Mouse (Mus musculus): ENCODE measurements at regions not wholly inside any gene's neighbourhood (a gene's known extent, or its start where the extent isn't known, plus 50 kb on each side); places are given as distances from the start of the nearest gene placed in this dataset.

DNA sequence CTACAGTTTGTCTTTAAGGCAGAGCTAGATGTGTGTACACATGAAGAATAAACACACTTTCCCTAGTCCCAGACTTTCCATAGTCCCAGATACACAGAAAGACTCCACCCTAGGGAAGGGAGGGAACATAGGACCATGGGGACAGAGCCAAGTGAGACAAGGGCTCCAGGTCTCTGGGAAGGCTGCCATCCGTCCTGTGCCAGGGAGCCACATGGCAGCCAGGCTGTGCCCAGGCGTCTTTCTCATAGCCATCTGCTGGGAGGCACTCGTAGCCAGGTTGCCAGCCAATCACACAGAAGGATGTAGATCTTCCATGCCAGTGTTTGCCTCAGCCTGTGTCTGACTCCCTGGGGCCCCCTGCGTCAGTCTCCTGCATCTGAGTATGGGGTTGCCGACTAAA is 242.7 kb upstream of the Prok2 start:
- H3K9ac ChIP-seq: no peak overlapping the region
- ATAC-seq (ENCODE audit: insufficient number of reproducible peaks, insufficient read depth, low FRiP score, low TSS enrichment): no peak
- no peak overlapping the region for H3K4me3 ChIP-seq
- H3K9me3 ChIP-seq: no peaks in the 10 kb centered on the region
- peaks cover 15% of the 10 kb centered on the region; the same call in 1 of the 2 replicates for H3K4me1 ChIP-seq
- H3K27me3 ChIP-seq: no peaks in the 10 kb centered on the region
- no peak overlapping the region for H3K27ac ChIP-seq
- no peak overlapping the region for H3K4me2 ChIP-seq (replicated peaks)
- no peaks in the 10 kb centered on the region for H3K36me3 ChIP-seq
- WGBS: 73% methylated on average over 5 of the region's 5 CpGs

DNA sequence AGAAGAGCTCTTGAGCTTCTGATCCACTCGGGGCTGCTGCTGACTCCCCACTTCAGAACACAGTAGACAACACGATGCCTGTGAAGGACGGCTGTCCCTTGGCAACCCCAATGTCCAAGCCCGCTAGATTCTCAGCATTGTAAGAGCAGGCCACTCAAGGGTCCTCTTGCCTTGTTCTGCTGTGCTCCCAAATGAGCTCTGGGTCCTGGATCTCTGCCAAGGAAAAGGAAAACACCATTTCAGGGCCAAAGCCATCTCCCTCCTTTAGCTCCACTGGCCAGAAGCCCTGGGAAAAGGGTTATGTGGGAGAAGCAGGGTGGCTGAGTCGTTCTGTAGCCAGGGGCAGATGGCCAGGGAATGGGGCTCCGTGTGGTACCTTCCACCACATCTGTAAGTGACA is 241.3 kb upstream of the Prok2 start:
- H3K27ac ChIP-seq: no peak overlapping the region
- no peak for ATAC-seq (ENCODE audit: insufficient number of reproducible peaks, insufficient read depth, low FRiP score, low TSS enrichment)
- peaks cover 6% of the 10 kb centered on the region; the same call in 1 of the 2 replicates for H3K4me1 ChIP-seq
- no peaks in the 10 kb centered on the region for H3K9me3 ChIP-seq
- no peak overlapping the region for H3K4me3 ChIP-seq
- no peaks in the 10 kb centered on the region for H3K36me3 ChIP-seq
- H3K9ac ChIP-seq: no peak overlapping the region
- no peaks in the 10 kb centered on the region for H3K27me3 ChIP-seq
- WGBS: 84% methylated on average over 6 of the region's 6 CpGs
- no peak overlapping the region for H3K4me2 ChIP-seq (replicated peaks)

DNA sequence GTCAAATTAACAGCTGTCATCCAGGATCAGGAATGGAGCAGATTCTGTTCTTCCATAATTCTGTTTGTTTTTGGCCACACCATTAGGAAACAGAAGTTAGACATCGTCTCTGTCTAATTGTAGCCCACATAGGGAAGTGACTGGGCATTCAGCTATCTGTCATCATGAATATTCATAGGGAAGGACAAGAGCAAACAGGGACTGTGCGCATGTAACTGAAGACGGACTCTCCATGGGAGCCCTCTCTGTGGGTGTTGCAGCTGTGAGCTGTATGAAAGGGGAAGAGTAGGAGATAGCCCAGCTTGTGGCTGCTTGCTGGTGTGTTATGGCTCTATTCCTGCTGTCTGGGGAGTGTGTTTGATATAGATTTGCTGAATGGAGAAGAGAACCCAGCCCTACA is 238.3 kb upstream of the Prok2 start:
- H3K9ac ChIP-seq: no peak overlapping the region
- no peaks in the 10 kb centered on the region for H3K9me3 ChIP-seq
- H3K4me3 ChIP-seq: no peak overlapping the region
- ATAC-seq (ENCODE audit: insufficient number of reproducible peaks, insufficient read depth, low FRiP score, low TSS enrichment): no peak
- H3K27ac ChIP-seq: no peak overlapping the region
- H3K4me2 ChIP-seq (replicated peaks): no peak overlapping the region
- H3K36me3 ChIP-seq: no peaks in the 10 kb centered on the region
- WGBS: 80% methylated on average over 3 of the region's 3 CpGs
- H3K27me3 ChIP-seq: no peaks in the 10 kb centered on the region
- H3K4me1 ChIP-seq: peaks cover 10% of the 10 kb centered on the region

DNA sequence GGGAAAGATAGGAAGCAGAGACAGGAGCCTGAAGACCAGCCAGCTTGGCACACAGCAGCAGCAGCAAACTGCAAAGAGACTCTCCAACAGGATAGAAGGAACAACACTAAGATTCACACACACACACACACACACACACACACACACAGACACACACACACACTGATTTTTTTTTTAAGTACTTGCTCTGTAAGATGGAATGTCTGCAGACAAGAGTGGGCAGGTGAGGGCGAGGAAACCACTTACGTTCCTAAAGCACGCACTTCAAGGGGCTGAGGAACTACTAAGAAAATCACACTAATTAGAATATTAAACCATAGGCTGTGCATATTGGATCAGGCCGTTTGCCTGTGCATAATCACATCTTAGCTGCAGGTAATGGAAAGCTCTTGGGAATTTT is 237.8 kb upstream of the Prok2 start:
- Histone ChIP-seq H3K27me3 (no peaks in the 10 kb centered on the region), H3K4me3 (no peak overlapping the region), H3K36me3 (no peaks in the 10 kb centered on the region), H3K4me1 (peaks cover 15% of the 10 kb centered on the region), H3K9me3 (no peaks in the 10 kb centered on the region), H3K4me2 (replicated peaks) (no peak overlapping the region), H3K27ac (no peak overlapping the region), H3K9ac (no peak overlapping the region)
- WGBS: 70% methylated on average over 4 of the region's 4 CpGs
- ATAC-seq (ENCODE audit: insufficient number of reproducible peaks, insufficient read depth, low FRiP score, low TSS enrichment): no peak

DNA sequence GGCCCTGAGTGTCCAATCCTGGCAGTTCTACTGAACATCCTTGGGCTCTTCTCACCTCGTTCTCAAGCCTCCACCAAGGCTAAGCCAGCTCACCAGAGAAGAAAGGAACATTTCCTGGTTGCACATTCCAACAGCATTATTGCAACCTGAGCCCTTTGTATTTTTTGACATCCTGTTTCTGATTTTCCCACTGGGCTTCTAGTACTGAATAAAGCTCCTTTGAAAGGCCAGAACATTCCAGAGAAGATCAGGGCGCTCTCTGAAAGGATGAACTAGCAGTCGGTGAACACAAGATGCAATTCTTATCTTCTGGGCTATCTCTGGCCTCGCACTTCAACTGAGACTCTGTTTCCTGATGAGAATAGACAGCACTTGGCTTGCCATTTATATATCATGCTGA is 233.2 kb upstream of the Prok2 start:
- Histone ChIP-seq H3K9me3 (no peaks in the 10 kb centered on the region), H3K4me2 (replicated peaks) (no peak overlapping the region), H3K9ac (no peak overlapping the region), H3K4me3 (no peak overlapping the region), H3K4me1 (peaks cover 21% of the 10 kb centered on the region), H3K27ac (no peak overlapping the region), H3K27me3 (no peaks in the 10 kb centered on the region), H3K36me3 (no peaks in the 10 kb centered on the region)
- ATAC-seq (ENCODE audit: insufficient number of reproducible peaks, insufficient read depth, low FRiP score, low TSS enrichment): no peak
- 22% methylated on average over 4 of the region's 4 CpGs for WGBS

DNA sequence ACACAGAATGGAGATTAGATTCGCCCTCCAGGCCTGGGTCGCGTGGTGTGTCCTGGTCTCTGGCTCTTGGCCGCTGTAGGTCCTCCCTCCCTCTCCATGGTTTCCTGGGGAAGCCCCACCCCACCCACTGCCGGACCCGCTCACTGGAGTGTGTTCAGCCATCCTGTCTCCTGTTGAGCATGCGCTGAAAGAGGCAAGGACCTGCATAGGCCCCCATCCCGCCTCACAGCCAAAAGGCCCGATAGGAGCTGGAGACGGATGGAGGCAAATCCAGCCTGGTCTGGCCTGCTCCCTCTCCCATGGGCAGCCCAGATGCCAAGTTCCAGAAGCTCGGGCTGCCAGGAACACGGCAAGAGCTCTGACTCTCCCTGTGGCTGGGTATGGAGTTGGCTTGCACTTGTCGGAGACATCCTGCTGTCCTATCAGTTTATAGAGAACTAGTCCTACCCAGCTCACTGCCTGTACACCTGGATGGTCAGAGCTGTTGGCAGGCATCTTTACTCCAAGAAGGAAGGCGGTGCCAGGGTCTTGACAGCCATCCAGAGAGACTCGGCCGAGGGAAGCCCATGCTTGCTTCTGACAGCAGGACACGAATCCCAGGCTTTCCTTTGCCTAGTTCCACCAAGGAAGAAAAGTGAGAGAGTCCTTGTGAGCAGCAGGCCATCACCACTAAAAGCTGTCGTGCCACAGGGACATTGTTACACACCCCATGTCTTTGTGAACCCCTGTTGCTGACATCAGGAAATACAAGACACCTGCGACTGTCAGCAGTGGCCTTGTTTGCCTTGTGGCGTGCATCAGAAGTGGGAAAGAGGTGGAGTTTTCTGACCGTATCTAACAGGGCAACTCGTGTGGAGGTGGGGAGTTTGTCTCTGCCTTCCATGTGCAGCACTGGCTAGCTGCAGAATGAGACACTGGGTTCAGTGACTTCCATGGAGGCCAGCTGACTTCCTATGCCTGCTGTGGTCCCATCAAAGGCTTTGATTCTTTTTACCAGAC is 228.9 kb upstream of the Prok2 start:
- no peaks in the 10 kb centered on the region for H3K36me3 ChIP-seq
- H3K27ac ChIP-seq: no peak overlapping the region
- no peak overlapping the region for H3K4me2 ChIP-seq (replicated peaks)
- H3K4me3 ChIP-seq: no peak overlapping the region
- H3K9ac ChIP-seq: no peak overlapping the region
- no peak for ATAC-seq (ENCODE audit: insufficient number of reproducible peaks, insufficient read depth, low FRiP score, low TSS enrichment)
- H3K9me3 ChIP-seq: no peaks in the 10 kb centered on the region
- 75% methylated on average over 22 of the region's 22 CpGs for WGBS
- H3K4me1 ChIP-seq: peaks cover 17% of the 10 kb centered on the region
- no peaks in the 10 kb centered on the region for H3K27me3 ChIP-seq

DNA sequence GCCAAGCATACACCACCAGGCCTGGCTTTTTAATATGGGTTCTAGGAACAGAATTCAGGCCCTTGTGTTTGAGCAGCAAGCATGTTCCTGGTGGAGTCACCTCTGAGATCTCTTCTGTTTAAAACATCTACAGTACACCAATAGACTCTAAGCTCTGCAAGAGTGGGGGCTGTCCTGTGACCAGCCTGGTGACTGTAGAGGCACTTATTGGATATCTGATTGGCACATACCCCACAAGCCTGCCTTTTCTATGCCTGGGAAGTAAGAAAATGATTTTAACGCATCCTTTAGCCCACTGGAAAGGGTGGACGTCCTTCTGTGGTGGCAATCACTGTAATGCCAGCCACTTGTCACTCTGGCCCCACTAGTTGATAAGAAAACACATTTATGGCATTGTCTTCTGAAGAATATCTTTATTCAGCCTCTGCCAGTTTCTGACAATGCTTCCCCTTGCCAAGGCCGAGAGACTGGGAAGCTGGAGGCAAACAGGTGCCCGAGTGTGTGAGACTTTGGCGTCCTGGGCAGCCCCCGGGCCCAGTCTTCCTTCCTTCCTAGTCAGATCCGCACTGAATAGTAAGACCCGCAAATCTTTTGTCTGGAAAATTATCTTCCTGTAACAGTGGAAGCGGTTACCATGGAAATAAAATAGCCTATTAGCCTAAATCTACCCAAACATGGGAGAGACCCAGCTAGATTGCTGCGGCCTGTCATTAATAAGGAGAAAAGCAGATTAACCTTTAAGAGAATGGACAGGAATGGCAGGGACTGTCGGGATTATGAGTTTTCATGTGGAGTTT is 228.0 kb upstream of the Prok2 start:
- Histone ChIP-seq H3K4me3 (no peak overlapping the region), H3K36me3 (no peaks in the 10 kb centered on the region), H3K4me2 (replicated peaks) (no peak overlapping the region), H3K27me3 (no peaks in the 10 kb centered on the region), H3K27ac (no peak overlapping the region), H3K9me3 (no peaks in the 10 kb centered on the region), H3K9ac (no peak overlapping the region), H3K4me1 (peaks cover 8% of the 10 kb centered on the region)
- no peak for ATAC-seq (ENCODE audit: insufficient number of reproducible peaks, insufficient read depth, low FRiP score, low TSS enrichment)
- 63% methylated on average over 11 of the region's 11 CpGs for WGBS

DNA sequence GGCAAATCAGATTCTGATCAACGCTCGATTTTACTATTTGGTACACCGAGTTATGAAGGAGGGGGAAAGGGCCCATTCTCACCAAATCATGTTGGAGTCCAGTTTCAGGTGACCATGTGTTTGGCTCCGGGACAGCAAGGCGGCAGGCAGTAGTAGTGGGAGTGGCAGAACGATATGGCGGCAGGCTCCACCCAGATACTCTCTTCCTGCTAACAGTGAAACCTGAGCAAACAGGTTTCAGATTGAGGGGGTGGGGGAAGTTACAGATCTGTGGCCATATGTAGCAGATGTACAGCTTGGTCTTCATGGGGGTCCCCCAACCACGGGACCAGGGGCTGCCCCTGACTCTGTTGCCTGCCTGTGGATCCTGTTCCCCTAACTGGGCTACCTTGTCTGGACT is 224.6 kb upstream of the Prok2 start:
- 83% methylated on average over 8 of the region's 8 CpGs for WGBS
- no peaks in the 10 kb centered on the region for H3K27me3 ChIP-seq
- no peak overlapping the region for H3K4me2 ChIP-seq (replicated peaks)
- H3K36me3 ChIP-seq: no peaks in the 10 kb centered on the region
- H3K4me3 ChIP-seq: no peak overlapping the region
- H3K9me3 ChIP-seq: no peaks in the 10 kb centered on the region
- ATAC-seq (ENCODE audit: insufficient number of reproducible peaks, insufficient read depth, low FRiP score, low TSS enrichment): no peak
- no peak overlapping the region for H3K27ac ChIP-seq
- peaks cover 13% of the 10 kb centered on the region for H3K4me1 ChIP-seq
- H3K9ac ChIP-seq: no peak overlapping the region

DNA sequence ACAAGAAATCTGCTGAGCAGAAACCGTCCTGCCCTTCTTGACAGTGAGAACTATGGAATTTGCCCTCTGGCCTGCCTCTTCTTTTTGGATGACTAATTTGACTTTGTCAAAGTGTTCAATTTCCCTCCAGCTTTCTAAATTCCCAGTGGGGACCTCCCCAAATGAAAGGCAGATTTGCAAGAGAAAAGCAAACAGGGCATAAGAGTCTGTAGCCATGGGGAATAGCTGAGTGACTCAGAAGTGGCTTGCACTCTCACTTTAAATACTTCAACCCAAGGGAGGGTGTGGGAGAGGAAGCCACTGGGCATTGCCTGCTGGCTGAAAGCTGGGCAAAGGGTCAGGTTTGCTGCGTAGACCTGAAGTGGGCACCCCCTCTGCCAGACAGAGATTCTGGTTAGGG is 220.7 kb upstream of the Prok2 start:
- Histone ChIP-seq H3K4me2 (replicated peaks) (no peak overlapping the region), H3K9me3 (no peaks in the 10 kb centered on the region), H3K36me3 (no peaks in the 10 kb centered on the region), H3K4me3 (no peak overlapping the region), H3K27me3 (no peaks in the 10 kb centered on the region), H3K9ac (no peak overlapping the region), H3K27ac (no peak overlapping the region), H3K4me1 (peaks cover 8% of the 10 kb centered on the region)
- no peak for ATAC-seq (ENCODE audit: insufficient number of reproducible peaks, insufficient read depth, low FRiP score, low TSS enrichment)
- 22% methylated on average over 2 of the region's 2 CpGs for WGBS

DNA sequence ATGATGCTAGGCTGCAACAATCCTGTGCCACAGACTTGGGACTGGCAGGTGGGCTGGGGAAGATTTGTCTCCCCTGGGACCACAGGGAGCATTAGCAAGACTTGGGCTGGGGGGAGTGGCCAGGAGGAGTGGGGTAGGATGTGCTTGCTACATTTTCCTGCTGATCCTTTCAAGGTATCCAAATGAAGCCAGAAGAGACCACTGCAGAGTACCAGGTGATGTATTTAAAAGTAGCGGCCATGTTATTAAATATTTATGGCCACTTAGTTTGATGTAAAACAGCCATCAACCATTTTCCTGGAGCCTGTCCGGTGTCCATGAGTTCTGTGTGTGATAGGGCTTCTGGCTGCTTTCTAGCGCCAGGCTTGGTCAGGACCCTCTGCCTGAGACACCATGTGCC is 220.3 kb upstream of the Prok2 start:
- H3K27ac ChIP-seq: no peak overlapping the region
- H3K9ac ChIP-seq: no peak overlapping the region
- no peak for ATAC-seq (ENCODE audit: insufficient number of reproducible peaks, insufficient read depth, low FRiP score, low TSS enrichment)
- no peaks in the 10 kb centered on the region for H3K9me3 ChIP-seq
- H3K4me3 ChIP-seq: no peak overlapping the region
- H3K4me2 ChIP-seq (replicated peaks): no peak overlapping the region
- peaks cover 8% of the 10 kb centered on the region for H3K4me1 ChIP-seq
- H3K36me3 ChIP-seq: no peaks in the 10 kb centered on the region
- 53% methylated on average over 3 of the region's 3 CpGs for WGBS
- no peaks in the 10 kb centered on the region for H3K27me3 ChIP-seq

DNA sequence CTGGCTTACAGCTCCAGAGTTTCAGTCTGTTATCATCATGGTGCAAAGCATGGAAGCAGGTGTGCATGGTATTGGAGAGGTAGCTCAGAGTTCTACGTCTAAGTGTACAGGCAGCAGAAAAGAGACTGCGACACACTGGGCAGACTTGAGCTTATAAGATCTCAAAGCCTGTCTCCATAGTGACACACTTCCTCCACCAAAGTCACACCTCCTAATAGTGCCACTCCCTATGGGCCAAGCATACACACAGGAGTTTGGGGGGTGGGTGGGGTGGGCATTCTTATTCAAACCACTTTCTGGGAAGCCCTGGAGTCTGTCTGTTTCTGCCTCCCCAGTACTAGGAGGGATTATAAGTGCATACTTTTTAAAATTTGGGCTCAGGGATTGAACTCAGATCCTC is 219.5 kb upstream of the Prok2 start:
- Histone ChIP-seq H3K4me1 (peaks cover 8% of the 10 kb centered on the region), H3K27ac (no peak overlapping the region), H3K4me2 (replicated peaks) (no peak overlapping the region), H3K9me3 (no peaks in the 10 kb centered on the region), H3K36me3 (no peaks in the 10 kb centered on the region), H3K27me3 (no peaks in the 10 kb centered on the region), H3K4me3 (no peak overlapping the region), H3K9ac (no peak overlapping the region)
- 86% methylated on average over 2 of the region's 2 CpGs for WGBS
- ATAC-seq (ENCODE audit: insufficient number of reproducible peaks, insufficient read depth, low FRiP score, low TSS enrichment): no peak

DNA sequence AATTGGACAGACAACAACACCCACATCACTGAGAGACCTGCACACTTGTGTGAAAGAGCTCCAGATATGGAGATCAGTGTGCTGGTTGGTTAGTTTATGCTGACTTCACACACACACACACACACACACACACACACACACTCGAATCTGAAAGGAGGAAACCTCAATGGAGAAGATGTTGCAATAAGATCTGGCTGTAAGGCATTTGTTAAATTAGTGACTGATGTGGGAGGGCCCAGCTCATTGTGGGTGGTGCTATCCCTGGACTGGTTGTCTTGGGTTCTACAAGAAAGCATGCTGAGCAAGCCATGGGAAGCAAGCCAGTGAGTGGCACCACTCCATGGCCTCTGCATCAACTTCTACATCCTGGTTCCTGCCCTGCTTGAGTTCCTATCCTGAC is 216.8 kb upstream of the Prok2 start:
- Histone ChIP-seq H3K36me3 (no peaks in the 10 kb centered on the region), H3K27me3 (no peaks in the 10 kb centered on the region), H3K4me2 (replicated peaks) (no peak overlapping the region), H3K27ac (no peak overlapping the region), H3K9me3 (no peaks in the 10 kb centered on the region), H3K9ac (no peak overlapping the region), H3K4me1 (peaks cover 22% of the 10 kb centered on the region), H3K4me3 (no peak overlapping the region)
- 82% methylated on average over 1 of the region's 1 CpGs for WGBS
- no peak for ATAC-seq (ENCODE audit: insufficient number of reproducible peaks, insufficient read depth, low FRiP score, low TSS enrichment)
